Mouse (Mus musculus) left cerebral cortex, postnatal 4 days (tissue): ENCODE results near the gene Cnpy1. TPM values are rescaled to one million over a fixed set of nuclear protein-coding genes. Genes with fewer than 3 reads are reported as not detected.
A peak's percentile ranks its signal among the peaks of the same experiment; 100 is the strongest.

Experiments used
- DNase-seq: peaks from one replicate; pipeline ENCODE4 v3.0.0-alpha.2; 2022
- intact Hi-C: fragments of 180-260 bp; cut with DNase I; formaldehyde crosslinking; loops from one replicate; pipeline ENCODE4 v1.15.1; 2025
- total RNA-seq, 2 experiments: library from RNA; stranded (reverse); gene quantifications; 2 replicates each; pipeline ENCODE4 v1.2.3; 2021

Gene Cnpy1
- total RNA-seq, 2 experiments from 2014 or later: 0.14 TPM

- intact Hi-C loops: no loop called here
- DNase-seq: no peak
Measured at GRCm38 (mm10) chr5:28241423-28241822, 4.2 kb downstream of the Cnpy1 start.

DNA sequence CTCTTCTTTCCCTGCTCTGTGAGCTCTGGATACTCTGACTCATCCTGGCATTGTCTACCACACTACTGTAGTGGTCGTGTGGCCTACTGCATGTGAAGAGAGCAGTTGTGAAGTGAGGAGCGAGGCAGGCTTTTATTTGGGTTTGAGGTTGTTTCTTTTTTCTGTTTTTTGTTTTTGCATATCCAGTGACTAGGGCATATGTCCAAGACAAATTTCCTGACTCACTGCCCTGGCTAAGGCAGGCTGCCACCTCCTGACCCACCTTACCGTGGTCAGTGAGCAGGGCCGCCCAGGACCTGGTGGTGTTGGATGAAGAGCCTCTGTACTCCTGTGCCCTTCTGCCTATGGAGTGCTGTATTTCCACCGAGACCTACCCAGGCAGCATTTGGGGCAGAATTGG lies 5.8 kb downstream of the Cnpy1 start:
- no peak for DNase-seq
- intact Hi-C loops: no loop called here

GRCm38 (mm10) chr5:28238876-28239275 lies 6.7 kb downstream of the Cnpy1 start:
- intact Hi-C loops: no loop called here
- no peak for DNase-seq

- DNase-seq: peak; percentile 48
- intact Hi-C loops: no loop called here
Measured at GRCm38 (mm10) chr5:28238152-28238551, 7.5 kb downstream of the Cnpy1 start.

GRCm38 (mm10) chr5:28237715-28238114 lies 7.9 kb downstream of the Cnpy1 start:
- intact Hi-C loops: no loop called here
- no peak for DNase-seq

GRCm38 (mm10) chr5:28237055-28237454 lies 8.6 kb downstream of the Cnpy1 start:
- peak; percentile 96 for DNase-seq

GRCm38 (mm10) chr5:28236098-28236497 lies 9.5 kb downstream of the Cnpy1 start:
- intact Hi-C loops: no loop called here
- DNase-seq: no peak

More at GRCm38 (mm10) chr5:28237055-28237454, 8.6 kb downstream of the Cnpy1 start:
- intact Hi-C loops: no loop called here

- DNase-seq: no peak
- intact Hi-C loops: no loop called here
Measured at GRCm38 (mm10) chr5:28232101-28232500, 13.5 kb downstream of the Cnpy1 start.

- no peak for DNase-seq
- intact Hi-C loops: no loop called here
Measured at GRCm38 (mm10) chr5:28219596-28219995, 26.0 kb downstream of the Cnpy1 start.

DNA sequence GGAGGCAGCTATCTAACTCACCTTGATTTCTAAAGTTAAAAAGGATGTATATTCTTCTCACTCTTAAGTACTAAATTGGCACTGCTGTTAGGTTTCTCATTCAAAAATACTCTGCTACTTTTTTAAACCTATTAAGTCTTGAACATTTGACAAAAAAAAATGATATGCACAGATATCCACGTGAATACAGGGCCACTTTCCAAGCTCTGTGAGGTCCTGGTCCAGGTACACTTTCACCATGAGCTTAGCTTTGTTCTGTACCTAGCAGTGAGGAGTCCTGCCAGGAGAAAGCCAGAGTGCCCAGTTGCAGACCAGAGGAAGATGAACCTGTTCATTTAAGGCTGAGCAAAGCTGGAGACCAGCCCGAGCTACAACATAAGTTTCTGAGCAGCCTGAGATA lies 32.2 kb downstream of the Cnpy1 start:
- no peak for DNase-seq
- intact Hi-C loops: no loop called here

DNA sequence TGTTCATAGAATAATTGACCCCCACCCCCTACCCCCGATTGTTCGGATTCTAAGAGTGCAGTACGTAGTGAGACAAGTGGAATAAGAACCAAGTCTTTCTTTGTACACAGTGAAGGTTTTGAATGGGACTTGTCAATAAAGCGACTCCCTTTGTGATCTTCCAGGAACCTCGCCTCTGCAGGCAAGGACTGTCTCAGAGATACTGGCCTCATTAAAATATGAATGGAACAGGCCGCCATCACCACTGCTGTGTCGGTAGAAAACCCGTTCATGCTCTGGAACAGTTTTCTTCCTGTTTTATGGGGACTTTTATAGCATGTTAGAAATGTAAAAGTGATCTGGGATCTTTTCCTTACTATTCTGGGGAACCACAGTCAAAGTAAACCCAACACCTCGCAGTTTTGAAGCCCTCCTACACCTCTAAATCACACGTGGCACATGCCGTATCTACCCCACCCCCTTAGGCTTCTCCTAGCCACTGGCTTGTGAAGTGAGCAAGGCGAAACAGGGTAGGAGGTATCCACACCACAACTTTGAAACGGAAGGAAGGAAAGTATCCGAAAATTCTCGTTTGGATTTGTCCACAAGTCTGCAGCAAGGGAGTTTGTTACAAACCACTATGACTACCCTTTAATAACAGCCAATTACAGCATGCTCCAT lies 33.8 kb downstream of the Cnpy1 start:
- intact Hi-C loops: no loop called here
- no peak for DNase-seq

DNA sequence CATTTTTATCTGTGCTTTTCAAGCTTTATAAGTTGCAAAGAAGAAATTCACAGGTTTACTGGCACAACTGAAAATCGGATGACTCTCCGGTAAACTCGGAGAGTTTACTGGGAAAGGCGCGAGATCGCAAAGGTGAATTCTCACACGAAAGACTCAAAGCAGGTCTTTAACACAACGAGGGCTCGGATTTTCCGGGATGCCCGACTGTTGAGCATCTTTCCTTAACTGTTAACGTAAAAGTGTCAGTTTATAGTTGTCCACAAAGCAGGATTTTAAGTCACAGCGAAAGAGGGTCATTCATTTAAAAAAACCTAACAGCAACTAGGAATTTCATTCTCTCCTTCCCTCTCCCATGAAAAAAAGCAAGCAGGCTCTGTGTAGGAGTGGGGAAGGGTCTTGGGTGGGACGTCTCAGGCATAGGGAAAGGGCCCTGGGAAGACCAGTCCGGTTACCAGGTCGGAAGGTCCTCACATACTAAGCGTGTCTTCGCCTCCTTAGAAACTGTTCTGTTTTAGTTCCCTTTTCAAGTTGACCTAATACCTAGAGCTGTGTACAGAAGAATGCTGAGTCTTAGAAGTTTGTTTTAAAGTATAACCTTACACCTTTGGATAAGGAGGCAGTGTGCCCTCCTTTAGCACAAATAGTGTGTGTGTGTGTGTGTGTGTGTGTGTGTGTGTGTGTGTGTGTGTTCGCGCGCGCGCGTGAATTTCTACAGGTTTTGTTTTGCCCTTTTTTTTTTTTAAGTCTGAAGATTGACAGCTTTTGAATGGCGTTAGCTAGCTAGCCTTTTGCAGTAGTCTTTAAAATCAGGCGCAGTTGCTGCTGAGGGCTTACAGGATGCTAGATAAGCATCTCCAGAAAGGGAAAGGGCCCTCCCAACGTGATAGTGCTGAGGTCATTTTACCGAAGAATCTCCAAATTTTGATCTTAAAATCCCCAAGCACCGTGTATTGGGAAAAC lies 34.7 kb downstream of the Cnpy1 start:
- DNase-seq: no peak
- intact Hi-C loops: no loop called here

- DNase-seq: peak; percentile 84
Measured at GRCm38 (mm10) chr5:28209549-28210431, 35.8 kb downstream of the Cnpy1 start.

DNA sequence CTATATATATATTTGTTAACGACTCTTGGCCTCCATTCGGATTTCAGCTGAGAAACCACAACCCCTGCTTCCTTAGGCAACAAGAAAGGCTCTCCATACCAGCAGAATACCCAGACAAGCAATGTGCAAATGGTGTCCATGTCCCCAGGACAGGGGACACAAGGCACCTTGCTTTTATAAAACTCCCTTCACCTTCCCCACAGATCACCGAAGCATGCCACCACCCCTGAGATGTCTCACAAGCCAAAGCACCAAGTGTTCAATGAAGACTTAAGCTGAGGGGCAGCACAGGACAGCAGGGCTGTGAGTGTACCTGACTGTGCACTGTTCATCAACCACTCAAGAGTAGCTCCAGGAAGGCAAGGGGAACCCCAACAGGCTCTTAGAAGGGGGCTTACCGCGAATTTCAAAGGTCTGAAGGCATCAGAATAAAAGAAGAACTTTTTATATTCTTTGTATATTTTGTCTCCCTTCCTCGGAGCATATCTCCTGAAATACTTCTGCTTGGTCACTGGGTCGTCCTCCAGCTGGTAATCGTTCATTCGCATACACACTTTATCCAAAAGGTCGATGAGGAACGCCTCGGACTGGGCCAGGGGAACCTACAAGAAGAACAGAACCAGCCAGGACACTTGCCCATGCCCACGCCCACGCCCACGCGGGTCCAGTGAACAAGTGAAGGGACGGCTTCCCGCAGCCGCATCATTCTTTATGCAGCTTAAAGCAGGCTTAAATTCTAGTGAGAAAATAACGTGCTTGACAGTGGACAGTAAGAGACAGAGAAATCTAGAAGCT lies 36.7 kb downstream of the Cnpy1 start:
- intact Hi-C loops: no loop called here
- no peak for DNase-seq

More at GRCm38 (mm10) chr5:28209549-28210431, 35.8 kb downstream of the Cnpy1 start:
- intact Hi-C loops: no loop called here

DNA sequence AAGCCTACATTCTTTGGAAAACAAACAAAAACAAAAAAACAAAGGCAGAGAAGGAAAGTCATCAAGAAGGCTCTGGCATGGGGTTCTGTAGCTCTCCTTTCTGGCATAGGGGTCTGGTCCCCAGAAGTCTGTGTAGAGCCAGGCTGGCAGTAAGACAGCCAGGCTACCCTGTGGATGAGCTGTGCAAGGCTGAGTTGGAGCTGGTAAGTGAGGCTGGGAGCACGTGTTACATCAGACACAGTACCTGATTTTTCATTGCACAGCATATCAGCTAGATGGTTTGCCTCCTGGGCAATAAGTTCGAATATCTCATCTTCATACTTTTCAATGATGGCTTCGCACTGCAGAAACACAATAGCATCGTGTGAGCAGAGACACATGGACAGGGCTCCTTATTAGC lies 38.6 kb downstream of the Cnpy1 start:
- intact Hi-C loops: no loop called here
- peak; percentile 29 for DNase-seq

DNA sequence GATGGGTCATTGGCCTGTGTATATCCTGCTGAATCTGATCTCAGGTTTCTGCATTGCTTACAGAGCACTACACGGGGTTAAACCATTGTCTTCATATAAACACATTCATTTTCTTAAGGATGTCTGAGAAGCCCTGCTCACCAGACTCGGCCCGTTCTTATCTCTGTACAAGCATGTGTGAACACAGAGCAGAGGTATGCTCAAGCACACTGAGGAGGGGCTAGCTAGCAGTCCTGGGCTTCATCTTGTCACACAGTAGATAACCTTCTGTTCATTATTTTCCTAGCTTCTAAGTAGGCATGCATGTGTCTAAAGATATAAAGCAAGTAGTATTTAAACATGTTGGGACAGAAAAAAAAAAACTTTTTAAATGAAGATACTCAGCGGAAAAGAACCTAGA lies 39.2 kb downstream of the Cnpy1 start:
- intact Hi-C loops: no loop called here
- DNase-seq: no peak

- intact Hi-C loops: no loop called here
- no peak for DNase-seq
Measured at GRCm38 (mm10) chr5:28204678-28205077, 40.9 kb downstream of the Cnpy1 start.

DNA sequence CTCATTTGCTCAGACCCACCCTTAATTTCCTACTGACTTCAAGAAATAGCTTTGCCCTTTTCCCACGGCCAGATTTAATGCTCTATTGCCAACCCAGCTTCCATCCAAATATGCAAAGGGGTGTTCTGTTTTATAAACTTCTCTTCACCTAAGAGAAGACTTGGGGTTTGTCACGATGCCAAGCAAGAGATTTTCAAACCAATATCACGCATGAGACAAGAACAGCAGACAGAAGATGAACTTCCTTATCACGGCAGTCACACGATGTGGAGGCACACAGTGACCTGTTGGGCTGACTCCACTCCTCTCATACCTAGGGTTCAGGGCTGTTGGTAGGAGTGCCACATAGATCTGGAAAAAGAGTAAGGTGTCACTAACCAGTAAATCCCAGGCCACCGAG lies 42.5 kb downstream of the Cnpy1 start:
- no peak for DNase-seq
- intact Hi-C loops: no loop called here

DNA sequence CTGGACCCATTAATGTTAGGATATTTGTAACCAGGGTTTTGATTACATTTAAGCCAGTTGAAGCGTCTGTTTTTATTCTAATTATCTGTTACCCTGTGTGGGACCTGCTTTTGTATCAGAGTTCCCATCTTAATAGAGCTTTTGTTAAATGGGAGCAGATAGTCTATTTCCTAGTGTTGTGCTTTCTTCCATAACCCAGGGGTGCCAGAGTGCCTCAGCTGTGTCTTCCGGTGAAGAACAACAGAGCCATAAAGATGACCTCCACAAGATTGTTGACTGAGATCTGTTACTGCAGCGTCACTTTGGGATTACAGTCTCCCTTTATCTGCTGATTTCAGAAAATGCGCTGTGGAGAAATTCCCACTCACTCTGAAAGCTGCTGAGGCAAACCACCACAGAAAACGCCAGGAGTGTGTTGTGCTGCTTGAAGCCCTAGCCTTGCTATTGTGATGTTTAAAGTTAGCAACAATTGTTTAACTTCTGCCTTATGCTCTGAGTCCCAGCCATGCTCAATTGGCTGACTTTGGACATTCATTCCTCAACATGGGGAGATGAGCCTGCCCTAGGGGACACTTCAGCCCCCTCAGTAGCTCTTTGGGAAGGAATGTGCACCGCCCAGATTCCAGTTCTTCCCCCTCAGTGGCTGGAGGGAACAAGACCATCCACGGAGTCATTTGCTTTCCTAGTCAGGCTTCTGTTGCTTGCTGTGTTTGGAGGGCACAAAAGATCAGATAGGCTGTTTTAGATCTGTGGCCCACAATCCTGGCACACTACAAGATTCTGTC lies 46.3 kb downstream of the Cnpy1 start:
- no peak for DNase-seq
- intact Hi-C loops: no loop called here
